Mouse (Mus musculus) olfactory bulb, adult 2 months (tissue): ENCODE measurements around the gene 2310011J03Rik. TPM values are rescaled to one million over a fixed set of nuclear protein-coding genes. Genes with fewer than 3 reads are reported as not detected.
A peak's percentile ranks its signal among the peaks of the same experiment; 100 is the strongest.

ENCODE experiments used
- H3K27ac ChIP-seq: fragments of 200-500 bp; 2 replicates; pipeline ENCODE4 v1.5.1; 2012; ENCODE audit warnings: low read depth, low read length; ENCODE audit not compliant: insufficient read depth
- H3K4me1 ChIP-seq: fragments of 200-500 bp; 2 replicates; pipeline ENCODE4 v1.6.1; 2012; ENCODE audit warnings: low read length; ENCODE audit not compliant: control insufficient read depth, insufficient read depth
- H3K4me3 ChIP-seq: fragments of 200-500 bp; 2 replicates; pipeline ENCODE4 v1.5.1; 2012; ENCODE audit warnings: mild to moderate bottlenecking, low read depth, low read length, moderate library complexity; ENCODE audit not compliant: insufficient read depth
- CTCF ChIP-seq: fragments of 200-500 bp; IDR thresholded peaks from 2 replicates; pipeline ENCODE4 v1.5.1; 2012; ENCODE audit warnings: low read depth, mild to moderate bottlenecking, low read length, moderate library complexity; ENCODE audit not compliant: insufficient read depth
- POLR2A ChIP-seq: fragments of 200-500 bp; IDR thresholded peaks from 2 replicates; pipeline ENCODE4 v1.6.1; 2012; ENCODE audit warnings: mild to moderate bottlenecking, low read depth, low read length, moderate library complexity; ENCODE audit not compliant: insufficient read depth
- WGBS: fragments of 180-500 bp; shearing (Covaris S2); methylation state at CpG from one replicate; pipeline ENCODE4 v1.1.7; 2018; 5-methylcytosine and 5-hydroxymethylcytosine counted together
- polyA plus RNA-seq: library from polyadenylated mRNA; stranded (reverse); fragments of >200 nt; gene quantifications from 2 replicates; pipeline ENCODE4 v1.2.4, GENCODE M21; 2012; ENCODE audit warnings: low replicate concordance; ENCODE audit not compliant: missing spikeins, insufficient read depth, insufficient read length

Gene 2310011J03Rik
- not detected in 2 replicates for polyA plus RNA-seq

DNA sequence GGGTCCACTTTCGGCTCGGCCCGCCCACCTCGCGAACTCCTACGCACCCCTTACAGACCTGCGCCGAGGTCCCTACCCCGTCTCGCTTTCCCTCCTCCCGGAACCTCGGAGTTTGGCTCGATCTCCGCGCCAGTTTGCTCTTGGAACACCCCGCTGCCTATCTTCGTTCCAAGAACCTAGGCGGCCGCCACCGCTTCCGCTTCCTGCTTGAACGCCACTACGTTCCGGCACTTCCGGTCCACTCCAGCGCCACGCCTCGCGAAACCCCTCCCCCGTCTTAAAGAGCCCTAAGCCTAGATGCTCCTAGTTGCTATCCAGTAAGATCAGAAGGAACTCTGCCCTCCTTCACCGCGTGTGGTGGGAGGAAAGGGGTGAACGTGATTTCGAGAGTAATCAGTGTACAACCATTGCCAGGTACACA, at the start of gene 2310011J03Rik:
Gene 2310011J03Rik, minus strand, starts transcription at position 198 of the 421 bp plus-strand sequence.
- H3K4me1 ChIP-seq = peaks cover 54% of the 10 kb centered on the region
- under 1% methylated on average over 34 of the region's 34 CpGs for WGBS
- peak; percentile 52; the same call in 1 of the 2 replicates for TF ChIP-seq POLR2A
- TF ChIP-seq CTCF = no peak
- peak within 1 kb of the TSS; percentile 81 for H3K4me3 ChIP-seq
- no peak within 1 kb of the TSS for H3K27ac ChIP-seq

DNA sequence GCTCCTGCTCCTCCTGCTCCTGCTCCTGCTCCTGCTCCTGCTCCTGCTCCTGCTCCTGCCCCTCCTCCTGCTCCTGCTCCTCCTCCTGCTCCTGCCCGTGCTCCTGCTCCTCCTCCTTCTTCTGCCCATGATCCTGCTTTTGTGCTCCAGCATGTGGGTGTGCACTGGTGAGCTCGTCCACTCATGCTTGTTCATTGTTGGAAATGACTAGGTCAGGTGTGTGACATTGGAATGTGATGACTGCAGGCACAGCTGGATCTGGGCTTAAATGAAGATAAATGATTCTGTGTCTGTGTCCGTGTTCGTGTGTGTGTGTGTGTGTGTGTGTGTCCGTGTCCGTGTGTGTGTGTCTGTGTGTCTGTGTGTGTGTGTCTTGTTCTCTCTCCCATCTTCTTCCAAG, 48.1 kb upstream of the 2310011J03Rik start:
- H3K4me3 ChIP-seq = no peak overlapping the region
- TF ChIP-seq POLR2A (no peak), CTCF (no peak)
- WGBS = 91% methylated on average over 6 of the region's 6 CpGs
- H3K4me1 ChIP-seq = peaks cover 25% of the 10 kb centered on the region
- H3K27ac ChIP-seq = no peak overlapping the region

DNA sequence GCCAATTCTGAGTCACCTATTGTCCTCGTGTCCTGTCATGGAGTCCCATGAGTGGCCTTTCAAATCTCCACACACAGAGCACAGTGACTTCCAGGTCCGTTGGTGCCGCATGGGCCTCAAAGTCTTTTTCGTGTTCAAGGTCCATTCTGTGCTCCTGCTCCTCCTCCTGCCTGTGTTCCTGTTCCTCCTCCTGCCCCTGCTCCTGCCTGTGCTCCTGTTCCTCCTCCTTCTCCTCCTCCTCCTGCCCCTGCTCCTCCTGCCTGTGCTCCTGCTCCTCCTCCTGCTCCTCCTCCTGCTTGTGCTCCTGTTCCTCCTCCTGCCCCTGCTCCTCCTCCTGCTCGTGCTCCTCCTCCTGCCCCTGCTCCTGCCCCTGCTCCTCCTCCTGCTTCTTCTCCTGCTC, 47.6 kb upstream of the 2310011J03Rik start:
- H3K4me3 ChIP-seq = no peak overlapping the region
- WGBS = 47% methylated on average over 5 of the region's 5 CpGs
- H3K4me1 ChIP-seq = peaks cover 25% of the 10 kb centered on the region
- no peak for TF ChIP-seq POLR2A
- TF ChIP-seq CTCF = no peak
- H3K27ac ChIP-seq = no peak overlapping the region

DNA sequence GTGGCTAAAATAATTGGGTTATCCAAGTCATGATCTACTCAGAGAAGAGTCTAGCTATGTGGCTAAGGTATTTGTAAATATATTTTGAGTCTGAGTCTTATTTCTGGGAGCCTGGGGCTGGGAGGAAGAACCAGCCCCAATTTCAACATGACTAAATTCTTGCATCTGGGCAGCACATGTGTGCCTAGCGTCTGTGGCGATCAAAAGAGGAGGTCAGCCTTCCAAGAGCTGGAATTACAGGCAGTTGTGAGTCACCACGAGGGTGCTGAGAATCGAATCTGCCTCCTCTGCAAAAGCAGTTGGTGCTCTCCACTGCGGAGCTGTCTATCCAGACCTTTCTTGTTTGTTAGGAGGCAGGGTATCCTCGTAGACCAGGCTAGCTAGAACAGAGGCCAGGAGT, 45.4 kb upstream of the 2310011J03Rik start:
- 57% methylated on average over 6 of the region's 6 CpGs for WGBS
- peaks cover 15% of the 10 kb centered on the region for H3K4me1 ChIP-seq
- H3K27ac ChIP-seq = no peak overlapping the region
- TF ChIP-seq POLR2A (no peak), CTCF (no peak)
- H3K4me3 ChIP-seq = no peak overlapping the region

DNA sequence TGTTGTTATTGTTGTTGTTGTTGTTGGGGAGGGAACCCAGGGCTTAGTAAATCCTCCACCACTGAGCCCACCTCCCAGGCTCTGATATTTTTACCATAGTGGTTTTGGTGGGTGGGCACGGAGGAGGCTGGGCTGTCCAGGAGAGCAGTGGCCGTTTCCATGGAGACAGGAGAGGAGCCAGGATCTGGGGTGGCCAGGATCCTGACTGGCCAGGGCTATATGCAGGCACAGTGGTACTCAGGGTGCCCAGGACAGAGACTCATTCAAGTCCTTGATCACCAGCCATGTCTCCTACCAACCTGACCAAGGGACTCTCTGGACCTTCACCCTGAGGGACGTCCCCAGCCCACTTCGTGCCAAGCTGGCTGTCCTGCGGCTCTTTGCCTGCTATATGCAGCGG, 43.4 kb upstream of the 2310011J03Rik start:
- no peak for TF ChIP-seq CTCF
- TF ChIP-seq POLR2A = no peak
- Histone ChIP-seq H3K4me1 (peaks cover 15% of the 10 kb centered on the region), H3K27ac (no peak overlapping the region), H3K4me3 (no peak overlapping the region)
- 46% methylated on average over 6 of the region's 6 CpGs for WGBS

DNA sequence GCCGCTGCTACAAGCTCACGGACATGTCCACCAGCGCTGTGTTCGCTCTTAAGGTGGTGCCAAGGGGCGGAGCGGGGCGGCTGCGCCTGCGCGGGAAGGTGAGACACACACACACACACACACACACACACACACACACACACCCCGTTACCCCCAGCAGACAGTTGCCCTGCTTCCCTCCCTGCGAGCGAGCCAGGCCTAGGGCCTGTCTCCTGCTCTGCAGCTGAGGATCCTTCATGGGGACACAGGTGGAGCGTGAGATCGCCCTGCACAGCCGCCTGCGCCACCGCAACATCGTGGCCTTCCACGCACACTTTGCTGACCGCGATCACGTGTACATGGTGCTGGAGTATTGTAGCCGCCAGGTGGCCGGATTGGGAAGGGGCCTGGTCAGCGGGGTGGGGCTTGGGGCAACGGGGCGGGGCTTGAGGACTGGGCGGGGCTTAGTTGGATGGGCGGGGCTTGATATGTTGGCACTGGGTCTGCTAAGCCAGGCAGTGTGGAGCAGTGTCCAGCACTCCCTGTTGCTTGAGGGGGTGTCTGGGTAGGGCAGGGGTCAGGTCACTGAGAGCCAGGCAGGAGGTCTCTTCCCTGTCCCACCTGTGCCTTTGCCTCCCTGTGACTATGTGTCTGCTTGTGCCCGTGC, 37.8 kb upstream of the 2310011J03Rik start:
- no peak overlapping the region for H3K27ac ChIP-seq
- TF ChIP-seq CTCF = no peak
- no peak for TF ChIP-seq POLR2A
- H3K4me3 ChIP-seq = peak overlapping the region; percentile 27
- WGBS = 9% methylated on average over 31 of the region's 31 CpGs
- H3K4me1 ChIP-seq = peaks cover 28% of the 10 kb centered on the region

DNA sequence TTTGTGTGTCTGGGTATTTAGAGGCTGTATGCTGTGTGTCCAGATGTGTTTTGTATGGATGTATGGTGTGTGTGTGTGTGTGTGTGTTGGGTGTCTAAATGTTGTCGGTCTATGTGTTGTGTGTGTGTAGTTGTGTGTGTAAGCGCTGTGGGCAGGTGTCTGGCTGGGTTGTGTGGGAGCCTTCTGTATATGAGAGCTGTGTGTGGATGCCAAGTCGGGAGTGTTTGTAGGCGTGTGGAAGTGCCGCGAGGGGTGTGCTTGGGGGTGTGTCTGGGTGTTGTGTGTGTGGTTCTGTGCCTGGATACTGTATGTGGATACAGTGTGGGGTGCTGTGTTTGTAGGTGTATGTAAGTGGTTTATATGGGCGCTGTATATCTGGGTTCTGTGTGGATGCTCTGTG, 37.0 kb upstream of the 2310011J03Rik start:
- Histone ChIP-seq H3K4me3 (no peak overlapping the region; the same call in 1 of the 2 replicates), H3K27ac (no peak overlapping the region), H3K4me1 (peaks cover 28% of the 10 kb centered on the region)
- TF ChIP-seq POLR2A (no peak), CTCF (no peak)
- WGBS = 16% methylated on average over 7 of the region's 7 CpGs

DNA sequence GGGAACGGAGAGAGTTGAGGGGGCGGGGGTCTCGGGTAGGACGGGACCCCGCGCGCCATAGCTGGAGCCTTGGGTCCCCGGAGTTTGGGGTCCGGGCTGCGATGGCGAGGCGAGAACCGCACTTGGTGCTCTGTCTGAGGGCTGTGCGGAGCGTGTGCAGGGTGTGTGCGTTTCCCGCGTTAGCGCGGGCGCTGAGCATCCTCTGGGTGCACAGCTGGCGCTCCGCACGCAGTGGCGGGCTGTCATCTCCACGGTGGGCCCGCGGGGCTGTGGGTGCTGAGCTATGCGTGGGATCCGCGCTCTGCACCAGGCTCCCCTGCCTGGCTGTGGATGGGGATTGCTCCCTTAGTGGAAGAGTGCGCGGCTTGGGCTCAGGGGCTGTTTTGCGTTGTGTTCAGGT, 36.4 kb upstream of the 2310011J03Rik start:
- Histone ChIP-seq H3K4me1 (peaks cover 28% of the 10 kb centered on the region), H3K4me3 (peak overlapping the region; percentile 46), H3K27ac (no peak overlapping the region)
- TF ChIP-seq POLR2A (0 out of 2 replicates have a peak, but pooled peaks have one; percentile 1), CTCF (no peak)
- WGBS = 2% methylated on average over 34 of the region's 34 CpGs

DNA sequence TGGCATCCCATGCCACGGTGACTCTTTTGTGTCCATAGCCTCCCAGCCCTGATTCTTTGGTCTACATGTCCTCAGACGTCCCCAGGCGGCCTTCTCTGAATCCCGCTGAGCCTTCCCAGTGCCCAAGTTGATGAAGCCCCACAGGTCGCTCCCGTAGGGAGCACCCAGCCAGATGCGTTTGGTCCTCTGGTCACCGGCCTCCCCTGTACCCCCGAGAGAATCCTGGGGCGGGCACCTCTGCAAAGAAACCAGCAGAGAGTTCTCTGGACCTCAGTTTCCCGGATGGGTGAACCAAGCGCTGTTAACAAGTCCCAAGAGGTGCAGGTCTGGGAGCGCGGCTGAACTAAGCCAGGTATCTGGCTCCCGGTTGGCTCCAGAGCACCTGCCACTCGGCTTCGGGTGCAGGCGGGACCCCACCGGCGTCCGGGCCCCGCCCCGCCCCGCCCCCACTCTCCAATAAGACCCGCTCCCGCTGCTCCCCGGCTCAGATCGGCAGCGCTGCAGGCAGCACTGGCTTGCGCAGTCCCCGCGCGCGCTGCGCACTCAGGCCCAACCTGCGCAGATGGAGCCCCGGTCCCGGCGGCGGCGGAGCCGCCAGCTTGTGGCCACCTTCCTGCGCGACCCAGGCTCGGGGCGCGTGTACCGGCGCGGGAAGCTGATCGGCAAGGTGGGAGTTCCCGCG, 35.8 kb upstream of the 2310011J03Rik start, which contains the start of gene Plk5:
Gene Plk5, plus strand, starts transcription at position 459 of the 682 bp plus-strand sequence.
- H3K4me3 ChIP-seq = peak within 1 kb of the TSS; percentile 46
- no peak within 1 kb of the TSS for H3K27ac ChIP-seq
- peaks cover 28% of the 10 kb centered on the region for H3K4me1 ChIP-seq
- TF ChIP-seq CTCF (no peak), POLR2A (0 out of 2 replicates have a peak, but pooled peaks have one; percentile 10)
- WGBS = 2% methylated on average over 53 of the region's 53 CpGs
